Mouse (Mus musculus) liver, embryonic 16.5 days (tissue): Measurements from ENCODE around the gene Ism1. TPM values are rescaled to one million over a fixed set of nuclear protein-coding genes. Genes with fewer than 3 reads are reported as not detected.

Experiments used
- ATAC-seq: fragments of 200-750 bp; cut with Nextera tagmentation; 2 replicates; pipeline ENCODE4 v1.8.0; 2017; ENCODE audit warnings: low read depth, mild to moderate bottlenecking, moderate number of reproducible peaks, moderate library complexity
- H3K27ac ChIP-seq: fragments of 300-500 bp; sonication (generic); 2 replicates; pipeline ENCODE4 v1.5.1; 2014; ENCODE audit warnings: mild to moderate bottlenecking, low read length
- H3K27me3 ChIP-seq: fragments of 300-500 bp; sonication (generic); 2 replicates; pipeline ENCODE4 v1.6.1; 2014; ENCODE audit warnings: low read depth, low read length, mixed read lengths; ENCODE audit not compliant: control insufficient read depth, insufficient read depth
- H3K36me3 ChIP-seq: fragments of 300-500 bp; sonication (generic); 2 replicates; pipeline ENCODE4 v1.6.1; 2014; ENCODE audit warnings: mild to moderate bottlenecking; ENCODE audit not compliant: control insufficient read depth, insufficient read depth
- H3K4me1 ChIP-seq: fragments of 300-500 bp; sonication (generic); 2 replicates; pipeline ENCODE4 v1.6.1; 2014; ENCODE audit warnings: low read depth, low read length, mixed read lengths; ENCODE audit not compliant: control insufficient read depth
- H3K4me2 ChIP-seq: fragments of 300-500 bp; sonication (generic); 2 replicates; pipeline ENCODE4 v1.6.1; 2014; ENCODE audit warnings: low read depth, low read length, mixed read lengths
- H3K4me3 ChIP-seq: fragments of 300-500 bp; sonication (generic); 2 replicates; pipeline ENCODE4 v1.5.1; 2014; ENCODE audit warnings: low read depth, mild to moderate bottlenecking, low read length
- H3K9ac ChIP-seq: fragments of 300-500 bp; sonication (generic); 2 replicates; pipeline ENCODE4 v1.6.1; 2014; ENCODE audit warnings: low read depth, low read length
- H3K9me3 ChIP-seq: fragments of 300-500 bp; sonication (generic); replicated peaks from 2 replicates; pipeline ENCODE4 v1.6.1; 2016; ENCODE audit warnings: low read length; ENCODE audit not compliant: control insufficient read depth
- WGBS: fragments of 180-500 bp; shearing (Covaris S2); extraction: QIAGEN DNeasy Blood & Tissue Kit; methylation state at CpG from one replicate; pipeline ENCODE4 v1.1.7; 2014; ENCODE audit not compliant: insufficient replicate concordance; 5-methylcytosine and 5-hydroxymethylcytosine counted together
- polyA plus RNA-seq: library from polyadenylated mRNA; unstranded; fragments of >200 nt; fragmentation: Nextera tagmentation; extraction: Ambion mirVana; gene quantifications from 2 replicates; pipeline ENCODE4 v1.2.1, GENCODE M21; 2015

Gene Ism1
- polyA plus RNA-seq, 1 experiment from 2014 or later = not detected

- no peak overlapping the region for H3K4me2 ChIP-seq
- no peak overlapping the region for H3K4me3 ChIP-seq
- H3K27ac ChIP-seq = no peak overlapping the region
- 16% methylated on average over 3 of the region's 3 CpGs for WGBS
- H3K27me3 ChIP-seq = no peaks in the 10 kb centered on the region
- no peak overlapping the region for H3K9ac ChIP-seq
- no peaks in the 10 kb centered on the region for H3K36me3 ChIP-seq
- no peaks in the 10 kb centered on the region for H3K9me3 ChIP-seq
- ATAC-seq = no peak
- no peaks in the 10 kb centered on the region for H3K4me1 ChIP-seq
Observed at GRCm38 (mm10) chr2:139704951-139705350, 27.0 kb downstream of the Ism1 start.

DNA sequence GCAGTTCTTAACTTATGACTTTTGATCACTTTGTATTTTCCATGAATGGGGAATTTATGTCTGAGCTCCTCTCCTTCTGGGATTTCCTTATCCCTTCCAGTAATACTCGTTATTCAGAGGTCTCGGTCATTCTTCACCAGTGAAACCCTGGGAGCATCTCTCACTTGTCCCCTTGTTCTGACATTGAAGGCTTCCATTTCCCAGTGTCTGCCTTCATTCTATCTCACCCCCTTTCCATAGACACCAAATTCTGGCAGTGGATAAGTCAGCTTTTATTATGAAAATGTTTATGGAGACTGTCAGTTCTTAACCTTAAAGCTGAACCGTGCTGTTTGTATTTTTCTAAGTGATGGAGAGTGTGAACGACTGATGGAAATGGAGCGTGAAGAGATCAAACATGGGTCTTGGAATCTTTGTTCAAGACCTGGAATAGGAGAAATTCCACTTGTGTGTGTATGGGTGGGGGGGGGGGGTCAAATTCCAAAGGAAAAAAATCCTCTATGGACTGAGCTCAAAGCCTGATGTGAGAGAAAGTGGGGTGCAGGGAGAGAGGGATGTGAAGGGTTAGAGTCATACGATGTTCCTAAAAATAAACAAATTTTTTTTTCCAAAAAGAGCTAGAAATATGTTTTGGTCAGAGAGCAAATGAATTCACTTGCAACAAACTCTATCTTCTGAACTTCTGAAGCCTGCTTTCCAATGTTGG is 30.4 kb downstream of the Ism1 start:
- Histone ChIP-seq H3K9ac (no peak overlapping the region), H3K4me1 (no peaks in the 10 kb centered on the region), H3K36me3 (no peaks in the 10 kb centered on the region), H3K27ac (no peak overlapping the region), H3K4me3 (no peak overlapping the region), H3K9me3 (no peaks in the 10 kb centered on the region), H3K27me3 (no peaks in the 10 kb centered on the region), H3K4me2 (no peak overlapping the region)
- ATAC-seq = no peak
- WGBS = 73% methylated on average over 6 of the region's 6 CpGs

GRCm38 (mm10) chr2:139711640-139712039 is 33.7 kb downstream of the Ism1 start:
- ATAC-seq = no peak
- H3K27me3 ChIP-seq = no peaks in the 10 kb centered on the region
- no peaks in the 10 kb centered on the region for H3K9me3 ChIP-seq

GRCm38 (mm10) chr2:139712046-139712445 is 34.1 kb downstream of the Ism1 start:
- H3K4me3 ChIP-seq = no peak overlapping the region
- WGBS = 68% methylated on average over 10 of the region's 10 CpGs
- H3K27ac ChIP-seq = no peak overlapping the region
- H3K9me3 ChIP-seq = no peaks in the 10 kb centered on the region
- H3K4me2 ChIP-seq = no peak overlapping the region
- H3K36me3 ChIP-seq = no peaks in the 10 kb centered on the region
- no peak for ATAC-seq
- H3K9ac ChIP-seq = no peak overlapping the region
- no peaks in the 10 kb centered on the region for H3K27me3 ChIP-seq
- H3K4me1 ChIP-seq = no peaks in the 10 kb centered on the region

More at GRCm38 (mm10) chr2:139711640-139712039, 33.7 kb downstream of the Ism1 start:
- Histone ChIP-seq H3K4me3 (no peak overlapping the region), H3K4me1 (no peaks in the 10 kb centered on the region), H3K4me2 (no peak overlapping the region), H3K27ac (no peak overlapping the region), H3K9ac (no peak overlapping the region), H3K36me3 (no peaks in the 10 kb centered on the region)
- 48% methylated on average over 3 of the region's 3 CpGs for WGBS

DNA sequence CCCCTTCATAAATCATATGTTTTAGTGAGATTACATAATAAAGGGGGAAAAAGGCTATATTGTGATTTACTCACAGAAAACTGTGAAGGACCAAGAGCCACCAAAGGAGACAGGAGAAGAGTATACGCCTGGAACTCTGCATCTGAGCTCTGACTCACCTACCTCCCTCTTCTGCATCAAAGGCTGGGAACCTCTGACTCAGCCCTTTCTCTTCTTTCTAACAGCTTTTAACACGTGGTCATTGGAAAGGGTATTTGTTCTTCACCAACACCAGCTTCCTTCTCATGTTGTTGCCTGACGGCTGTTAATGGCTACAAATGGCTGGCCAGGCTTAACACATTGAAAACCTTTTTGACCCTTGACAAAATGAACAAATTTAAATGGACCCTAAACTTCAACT is 36.2 kb downstream of the Ism1 start:
- WGBS = 48% methylated on average over 3 of the region's 3 CpGs
- H3K9ac ChIP-seq = no peak overlapping the region
- H3K36me3 ChIP-seq = no peaks in the 10 kb centered on the region
- H3K27me3 ChIP-seq = no peaks in the 10 kb centered on the region
- H3K9me3 ChIP-seq = no peaks in the 10 kb centered on the region
- ATAC-seq = no peak
- H3K27ac ChIP-seq = no peak overlapping the region
- H3K4me3 ChIP-seq = no peak overlapping the region
- H3K4me1 ChIP-seq = no peaks in the 10 kb centered on the region
- H3K4me2 ChIP-seq = no peak overlapping the region

DNA sequence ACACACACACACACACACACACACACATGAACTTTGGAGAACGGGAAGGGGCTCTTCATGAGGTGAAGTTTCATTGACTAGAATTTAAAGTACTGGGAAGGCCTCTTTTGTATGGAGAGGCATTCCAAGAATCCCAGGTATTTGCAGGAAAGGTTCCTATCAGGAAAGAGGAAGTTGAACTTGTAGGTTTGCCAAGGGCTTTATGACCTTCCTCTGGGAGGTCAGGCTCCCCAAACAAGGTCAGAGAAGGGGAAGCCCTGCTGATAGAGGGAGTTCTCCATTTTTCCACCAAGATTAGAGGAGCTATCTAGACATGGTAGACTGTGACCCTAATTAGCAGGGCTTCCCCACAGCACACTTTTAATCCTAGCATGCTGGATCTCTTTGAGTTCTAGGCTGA is 39.8 kb downstream of the Ism1 start:
- Histone ChIP-seq H3K36me3 (no peaks in the 10 kb centered on the region), H3K27me3 (no peaks in the 10 kb centered on the region), H3K4me1 (no peaks in the 10 kb centered on the region), H3K9me3 (no peaks in the 10 kb centered on the region), H3K4me2 (no peak overlapping the region), H3K27ac (no peak overlapping the region), H3K9ac (no peak overlapping the region), H3K4me3 (no peak overlapping the region)
- ATAC-seq = no peak
- 48% methylated on average over 1 of the region's 1 CpGs for WGBS

GRCm38 (mm10) chr2:139722700-139723099 is 44.7 kb downstream of the Ism1 start:
- H3K4me2 ChIP-seq = no peak overlapping the region
- 0% methylated on average over 1 of the region's 1 CpGs for WGBS
- no peaks in the 10 kb centered on the region for H3K36me3 ChIP-seq
- no peaks in the 10 kb centered on the region for H3K27me3 ChIP-seq
- H3K27ac ChIP-seq = no peak overlapping the region
- no peak for ATAC-seq
- no peak overlapping the region for H3K9ac ChIP-seq
- H3K4me1 ChIP-seq = no peaks in the 10 kb centered on the region
- no peak overlapping the region for H3K4me3 ChIP-seq
- no peaks in the 10 kb centered on the region for H3K9me3 ChIP-seq

DNA sequence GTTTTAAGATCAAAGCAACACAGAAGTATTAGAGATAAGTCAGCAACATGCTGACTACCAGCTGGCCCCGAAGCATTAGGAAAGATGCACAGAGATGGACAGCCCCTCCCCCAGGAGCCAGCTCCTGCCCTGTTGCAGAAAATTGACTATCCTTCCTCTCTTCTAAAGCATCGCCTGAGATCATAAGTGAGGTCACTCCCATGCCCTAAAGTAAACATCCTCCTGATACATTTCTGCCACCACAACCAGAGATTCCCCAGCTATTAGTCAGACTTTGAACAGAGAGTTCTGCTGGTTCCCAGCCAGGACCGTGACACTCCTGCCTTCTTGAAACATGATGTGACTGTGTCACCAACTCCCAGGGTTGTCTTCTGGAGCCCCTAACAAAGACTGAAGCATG is 45.3 kb downstream of the Ism1 start:
- H3K4me2 ChIP-seq = no peak overlapping the region
- WGBS = 26% methylated on average over 3 of the region's 3 CpGs
- no peak for ATAC-seq
- no peak overlapping the region for H3K4me3 ChIP-seq
- H3K36me3 ChIP-seq = no peaks in the 10 kb centered on the region
- no peaks in the 10 kb centered on the region for H3K27me3 ChIP-seq
- H3K4me1 ChIP-seq = no peaks in the 10 kb centered on the region
- H3K9ac ChIP-seq = no peak overlapping the region
- no peaks in the 10 kb centered on the region for H3K9me3 ChIP-seq
- no peak overlapping the region for H3K27ac ChIP-seq

DNA sequence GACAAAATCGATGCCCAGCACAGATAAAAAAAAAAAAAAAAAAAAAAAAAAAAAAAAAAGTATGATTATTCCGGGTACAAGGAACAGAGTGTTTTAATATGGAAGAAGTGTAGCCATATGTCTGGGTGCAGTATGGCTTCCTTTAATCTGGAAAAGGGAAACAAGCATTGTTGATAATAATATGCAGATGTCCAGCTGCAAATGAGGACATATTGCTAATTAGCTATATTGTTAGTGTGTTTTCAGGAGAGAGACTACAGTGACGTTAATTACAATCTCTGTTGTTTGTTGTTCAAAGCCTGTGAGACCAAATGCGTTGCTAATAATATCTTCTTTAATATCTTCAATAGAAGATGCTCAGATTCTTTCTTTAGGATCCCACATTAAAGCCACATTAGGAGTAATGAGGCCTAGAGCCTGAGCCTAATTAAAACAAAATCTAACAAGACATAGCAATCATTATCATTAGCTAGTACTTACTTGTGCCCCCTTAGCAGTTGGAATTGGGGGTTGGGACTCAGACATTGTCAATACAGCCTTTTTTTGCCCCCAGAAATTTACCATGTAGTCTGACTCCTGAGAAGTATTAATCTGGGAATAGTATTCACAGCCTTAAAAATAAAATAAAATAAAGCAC is 46.3 kb downstream of the Ism1 start:
- Histone ChIP-seq H3K27me3 (no peaks in the 10 kb centered on the region), H3K9ac (no peak overlapping the region), H3K4me2 (no peak overlapping the region), H3K36me3 (no peaks in the 10 kb centered on the region), H3K4me1 (no peaks in the 10 kb centered on the region), H3K9me3 (no peaks in the 10 kb centered on the region), H3K27ac (no peak overlapping the region), H3K4me3 (no peak overlapping the region)
- no peak for ATAC-seq
- 52% methylated on average over 4 of the region's 4 CpGs for whole genome bisulfite sequencing
